Mouse (Mus musculus): ENCODE measurements around the gene Rasgef1b.

DNA sequence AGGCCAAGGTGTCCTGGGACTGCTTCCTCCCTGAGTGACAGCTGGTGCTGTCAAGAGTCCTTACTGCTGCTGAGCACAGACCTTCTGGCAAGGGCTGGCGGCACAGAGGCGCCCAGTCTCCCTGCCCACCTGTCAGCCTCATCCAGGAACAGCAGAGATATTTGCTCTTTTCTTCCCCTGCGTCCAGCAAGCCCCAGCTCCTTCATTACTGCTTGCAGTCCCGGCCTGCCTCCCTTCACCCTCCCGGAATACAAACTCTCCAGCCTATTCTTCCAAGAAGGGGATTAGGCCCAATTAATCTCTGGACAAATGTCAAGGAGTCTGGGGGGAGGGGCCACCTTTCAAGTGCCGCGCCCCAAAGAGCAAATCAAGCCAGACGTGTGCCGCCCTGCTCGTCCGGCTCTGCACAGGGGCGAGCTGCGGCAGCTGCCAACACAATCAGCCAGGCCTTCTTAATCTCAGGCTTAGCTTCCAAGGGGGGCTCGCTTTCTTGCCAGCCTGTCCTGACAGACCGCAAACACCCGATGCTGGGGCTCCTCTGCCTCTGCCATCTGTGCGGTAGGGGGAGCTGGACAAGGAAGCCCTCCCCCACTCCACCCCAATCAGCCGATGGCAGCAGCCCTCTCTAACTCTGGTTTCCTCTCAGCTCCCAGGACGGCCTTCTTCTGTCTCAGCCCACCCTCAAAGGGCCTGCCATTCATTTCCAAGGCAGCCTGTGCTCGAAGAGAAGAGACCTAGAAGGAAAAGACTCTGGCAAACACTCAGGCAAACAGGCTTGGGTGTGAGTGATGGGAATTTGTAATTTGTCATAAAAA is 249.4 kb downstream of the Rasgef1b start:
- TF ChIP-seq CTCF (IDR thresholded peaks at IDR 0.05; ENCODE audit: insufficient read depth, low read length) (no peak), POLR2A (IDR thresholded peaks at IDR 0.05; ENCODE audit: borderline replicate concordance, extremely low read depth, low read depth, low read length) (no peak)
